Mouse (Mus musculus) stomach, embryonic 16.5 days (tissue): ENCODE data around the gene Asic1. TPM values are rescaled to one million over a fixed set of nuclear protein-coding genes. Genes with fewer than 3 reads are reported as not detected.

Experiments
- ATAC-seq: fragments of 200-750 bp; cut with Nextera tagmentation; 2 replicates; pipeline ENCODE4 v1.8.0; 2017; ENCODE audit warnings: moderate number of reproducible peaks, moderate TSS enrichment; ENCODE audit not compliant: insufficient read depth, low FRiP score
- H3K27ac ChIP-seq: fragments of 300-500 bp; sonication (generic); 2 replicates; pipeline ENCODE4 v1.5.1; 2014; ENCODE audit warnings: low read length
- H3K27me3 ChIP-seq: fragments of 300-500 bp; sonication (generic); 2 replicates; pipeline ENCODE4 v1.6.1; 2014; ENCODE audit warnings: low read length, control low read depth, mixed read lengths; ENCODE audit not compliant: control insufficient read depth, insufficient read depth
- H3K36me3 ChIP-seq: fragments of 300-500 bp; sonication (generic); 2 replicates; pipeline ENCODE4 v1.6.1; 2014; ENCODE audit warnings: low read length; ENCODE audit not compliant: control insufficient read depth, insufficient read depth
- H3K4me1 ChIP-seq: fragments of 300-500 bp; sonication (generic); 2 replicates; pipeline ENCODE4 v1.6.1; 2014; ENCODE audit warnings: low read length, control low read depth, mixed read lengths; ENCODE audit not compliant: control insufficient read depth, insufficient read depth
- H3K4me2 ChIP-seq: fragments of 300-500 bp; sonication (generic); 2 replicates; pipeline ENCODE4 v1.6.1; 2014; ENCODE audit warnings: low read depth, low read length, mixed read lengths
- H3K4me3 ChIP-seq: fragments of 300-500 bp; sonication (generic); replicated peaks from 2 replicates; pipeline ENCODE4 v1.5.1; 2014; ENCODE audit warnings: mild to moderate bottlenecking, low read length
- H3K9ac ChIP-seq: fragments of 300-500 bp; sonication (generic); 2 replicates; pipeline ENCODE4 v1.6.1; 2014; ENCODE audit warnings: low read length
- H3K9me3 ChIP-seq: fragments of 300-500 bp; sonication (generic); replicated peaks from 2 replicates; pipeline ENCODE4 v1.6.1; 2016; ENCODE audit warnings: low read length, control low read depth; ENCODE audit not compliant: control insufficient read depth
- WGBS: fragments of 180-500 bp; shearing (Covaris S2); extraction: QIAGEN DNeasy Blood & Tissue Kit; methylation state at CpG from one replicate; pipeline ENCODE4 v1.1.7; 2014; 5-methylcytosine and 5-hydroxymethylcytosine counted together
- polyA plus RNA-seq: library from polyadenylated mRNA; unstranded; fragments of >200 nt; fragmentation: Nextera tagmentation; extraction: Ambion mirVana; gene quantifications from 2 replicates; pipeline ENCODE4 v1.2.1, GENCODE M21; 2015

The Asic1 gene
- polyA plus RNA-seq, 1 experiment from 2014 or later: 0.89 TPM

DNA sequence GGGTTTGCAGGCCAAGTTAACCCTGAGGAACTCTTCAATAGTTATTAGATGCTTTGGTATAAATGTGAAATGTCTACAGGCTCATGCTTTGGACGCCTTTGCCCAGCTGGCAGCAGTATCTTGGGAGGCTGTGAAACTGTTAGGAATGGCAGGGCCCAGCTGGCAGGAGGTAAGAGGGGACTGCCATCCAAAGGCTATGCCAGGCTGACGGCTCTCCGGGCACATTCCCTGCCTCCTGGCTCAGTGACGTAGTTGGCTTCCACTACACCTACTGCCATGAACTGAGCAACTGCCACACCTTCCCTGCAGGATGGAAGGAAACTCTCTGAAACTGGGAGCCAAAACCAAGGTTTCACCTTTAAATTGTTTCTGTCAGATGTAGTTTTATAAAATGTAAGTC is 70.1 kb downstream of the Asic1 start:
- H3K4me3 ChIP-seq: no peak overlapping the region
- H3K4me2 ChIP-seq: no peak overlapping the region
- 94% methylated on average over 4 of the region's 4 CpGs for WGBS
- H3K9me3 ChIP-seq: no peaks in the 10 kb centered on the region
- no peak for ATAC-seq
- H3K9ac ChIP-seq: no peak overlapping the region
- H3K36me3 ChIP-seq: peaks cover 2% of the 10 kb centered on the region; the same call in 1 of the 2 replicates
- H3K27ac ChIP-seq: no peak overlapping the region
- no peaks in the 10 kb centered on the region for H3K4me1 ChIP-seq
- H3K27me3 ChIP-seq: no peaks in the 10 kb centered on the region

Other genes starting within 250 kb of the Asic1 start
- 3.7 and 4.6 TPM in 2 replicates for gene Nckap5l, start 212.6 kb upstream of the Asic1 start, polyA plus RNA-seq
- gene Bcdin3d, start 195.6 kb upstream of the Asic1 start, polyA plus RNA-seq: 11.6 and 12.9 TPM in 2 replicates
- 0.57 and 0.74 TPM in 2 replicates for gene Faim2, start 142.2 kb upstream of the Asic1 start, polyA plus RNA-seq
- gene Aqp2, start 91.3 kb upstream of the Asic1 start, polyA plus RNA-seq: not detected in 2 replicates
- 0.19 TPM in 1 of 2 replicates, not detected in the other for gene Aqp5, start 79.6 kb upstream of the Asic1 start, polyA plus RNA-seq
- not detected in 2 replicates for gene Aqp6, start 69.0 kb upstream of the Asic1 start, polyA plus RNA-seq
- gene Racgap1, start 18.7 kb upstream of the Asic1 start, polyA plus RNA-seq: 112 and 116 TPM in 2 replicates
- 17.0 and 20.9 TPM in 2 replicates for gene Smarcd1, start 31.8 kb downstream of the Asic1 start, polyA plus RNA-seq
- gene Gm17349, start 35.1 kb downstream of the Asic1 start, polyA plus RNA-seq: not detected in 2 replicates
- gene Gpd1, start 47.1 kb downstream of the Asic1 start, polyA plus RNA-seq: 7.4 and 9.2 TPM in 2 replicates
- gene Cox14, start 55.2 kb downstream of the Asic1 start, polyA plus RNA-seq: 171 and 173 TPM in 2 replicates
- gene Cers5, start 102.5 kb downstream of the Asic1 start, polyA plus RNA-seq: 58.7 and 62.1 TPM in 2 replicates
- gene Lima1, start 205.1 kb downstream of the Asic1 start, polyA plus RNA-seq: 89.4 and 95.8 TPM in 2 replicates